17 mouse cellular contexts compared by ENCODE assay signal in genomic region chr1:179004133-179004866, GRCm38 (mm10).
A peak's percentile ranks its signal among the peaks of the same experiment; 100 is the strongest.
DNase-seq lines count a peak whose midpoint lies in the region; ATAC-seq and TF ChIP-seq lines count a peak whose summit lies in the region.
"Had no signal": no experiment of that assay in that cellular context is flagged by ENCODE, and none has a peak within 500 bp of the region (broad histone marks: within the 10 kb centered on the region; RNA-seq: fewer than 3 reads in every experiment).

No protein-coding gene starts in this region.

- no peak for TF ChIP-seq CTCF in layer of hippocampus, adult 2 months (conservative IDR thresholded peaks at IDR 0.05)

- DNase-seq in hindbrain, embryonic 11.5 days (ENCODE audit: low spot score), result no peak
- no peak for DNase-seq in hindbrain, embryonic 10.5 days (ENCODE audit: low spot score)
- peak; percentile 45 to 49 for DNase-seq in layer of hippocampus, adult 2 months (ENCODE audit: low spot score in 2 of 2)
- DNase-seq: adrenal gland, postnatal 14 days; cerebellum, postnatal 25 days; kidney, postnatal 14 days; right cerebral cortex, postnatal 25 days had no signal

- no peak for ATAC-seq in hindbrain, embryonic 11.5 days (ENCODE audit: low FRiP score)
- ATAC-seq in hindbrain, embryonic 12.5 days (ENCODE audit: low FRiP score), result peak; percentile 64; the same call in 1 of the 2 replicates
- peak; percentile 69 for ATAC-seq in midbrain, embryonic 16.5 days
- ATAC-seq in kidney, embryonic 16.5 days (ENCODE audit: low FRiP score, low TSS enrichment), result no peak
- ATAC-seq in intestine, embryonic 16.5 days, result no peak
- ATAC-seq: inflammation-experienced regulatory T-cells, adult 6 months had no signal

- H3K9me3 ChIP-seq in hindbrain, embryonic 11.5 days (ENCODE audit: control insufficient read depth, low read length), result no peaks in the 10 kb centered on the region
- H3K9me3 ChIP-seq in hindbrain, embryonic 10.5 days, result no peaks in the 10 kb centered on the region
- no peaks in the 10 kb centered on the region for H3K9me3 ChIP-seq in hindbrain, embryonic 12.5 days (replicated peaks)
- no peaks in the 10 kb centered on the region for H3K9me3 ChIP-seq in midbrain, embryonic 16.5 days (replicated peaks; ENCODE audit: control insufficient read depth, low read length, poor library complexity, severe bottlenecking)
- no peaks in the 10 kb centered on the region for H3K9me3 ChIP-seq in kidney, embryonic 16.5 days (ENCODE audit: low read length)
- H3K9me3 ChIP-seq in intestine, embryonic 16.5 days (ENCODE audit: control insufficient read depth, low read length), result no peaks in the 10 kb centered on the region
- H3K9me3 ChIP-seq: liver, embryonic 15.5 days; stomach, embryonic 15.5 days had no signal

- no peaks in the 10 kb centered on the region for H3K4me1 ChIP-seq in hindbrain, embryonic 11.5 days (replicated peaks; ENCODE audit: control insufficient read depth, insufficient read depth, low read length)
- H3K4me1 ChIP-seq in hindbrain, embryonic 10.5 days (replicated peaks), result peaks cover 12% of the 10 kb centered on the region
- peaks cover 13% of the 10 kb centered on the region for H3K4me1 ChIP-seq in hindbrain, embryonic 12.5 days
- H3K4me1 ChIP-seq in midbrain, embryonic 16.5 days (ENCODE audit: control insufficient read depth, insufficient read depth, low read length), result peaks cover 5% of the 10 kb centered on the region
- peaks cover 8% of the 10 kb centered on the region; the same call in 1 of the 2 replicates for H3K4me1 ChIP-seq in kidney, embryonic 16.5 days (ENCODE audit: insufficient read depth, low read length)
- no peaks in the 10 kb centered on the region for H3K4me1 ChIP-seq in intestine, embryonic 16.5 days (ENCODE audit: control insufficient read depth, insufficient read depth, low read length)
- H3K4me1 ChIP-seq: liver, embryonic 15.5 days; stomach, embryonic 15.5 days had no signal

- no peak overlapping the region for H3K9ac ChIP-seq in hindbrain, embryonic 11.5 days (ENCODE audit: low read depth, low read length)
- H3K9ac ChIP-seq in hindbrain, embryonic 12.5 days, result no peak overlapping the region
- H3K9ac ChIP-seq in midbrain, embryonic 16.5 days (ENCODE audit: low read depth, low read length), result no peak overlapping the region
- no peak overlapping the region for H3K9ac ChIP-seq in kidney, embryonic 16.5 days (replicated peaks; ENCODE audit: low read length)
- no peak overlapping the region for H3K9ac ChIP-seq in intestine, embryonic 16.5 days (ENCODE audit: low read depth, low read length)
- H3K9ac ChIP-seq: liver, embryonic 15.5 days; stomach, embryonic 15.5 days had no signal

- H3K4me2 ChIP-seq in hindbrain, embryonic 11.5 days (replicated peaks; ENCODE audit: low read depth, low read length), result no peak overlapping the region
- no peak overlapping the region for H3K4me2 ChIP-seq in hindbrain, embryonic 12.5 days (replicated peaks)
- no peak overlapping the region for H3K4me2 ChIP-seq in midbrain, embryonic 16.5 days (ENCODE audit: low read length)
- no peak overlapping the region for H3K4me2 ChIP-seq in kidney, embryonic 16.5 days (replicated peaks; ENCODE audit: low read depth, low read length)
- no peak overlapping the region for H3K4me2 ChIP-seq in intestine, embryonic 16.5 days (ENCODE audit: low read depth, low read length)
- H3K4me2 ChIP-seq: heart, embryonic 11.5 days; liver, embryonic 15.5 days; stomach, embryonic 15.5 days had no signal

- no peak overlapping the region for H3K4me3 ChIP-seq in hindbrain, embryonic 11.5 days (ENCODE audit: low read depth, low read length)
- H3K4me3 ChIP-seq in hindbrain, embryonic 10.5 days, result no peak overlapping the region
- H3K4me3 ChIP-seq in hindbrain, embryonic 12.5 days, result no peak overlapping the region
- H3K4me3 ChIP-seq in layer of hippocampus, adult 2 months, result no peak overlapping the region
- no peak overlapping the region for H3K4me3 ChIP-seq in midbrain, embryonic 16.5 days (ENCODE audit: low read depth, low read length)
- no peak overlapping the region for H3K4me3 ChIP-seq in kidney, embryonic 16.5 days (ENCODE audit: low read length)
- H3K4me3 ChIP-seq in intestine, embryonic 16.5 days (ENCODE audit: low read length), result no peak overlapping the region
- H3K4me3 ChIP-seq: liver, embryonic 15.5 days; stomach, embryonic 15.5 days had no signal

- H3K27me3 ChIP-seq in hindbrain, embryonic 11.5 days (ENCODE audit: control insufficient read depth, insufficient read depth, low read length), result no peaks in the 10 kb centered on the region
- no peaks in the 10 kb centered on the region for H3K27me3 ChIP-seq in hindbrain, embryonic 10.5 days (ENCODE audit: insufficient read depth, poor library complexity, severe bottlenecking)
- no peaks in the 10 kb centered on the region for H3K27me3 ChIP-seq in hindbrain, embryonic 12.5 days
- H3K27me3 ChIP-seq in midbrain, embryonic 16.5 days (ENCODE audit: control insufficient read depth, insufficient read depth, low read depth, low read length), result no peaks in the 10 kb centered on the region
- no peaks in the 10 kb centered on the region for H3K27me3 ChIP-seq in kidney, embryonic 16.5 days (ENCODE audit: insufficient read depth, low read length)
- H3K27me3 ChIP-seq in intestine, embryonic 16.5 days (replicated peaks; ENCODE audit: control insufficient read depth, insufficient read depth, low read length), result no peaks in the 10 kb centered on the region
- H3K27me3 ChIP-seq: CH12.LX; liver, embryonic 15.5 days; stomach, embryonic 15.5 days had no signal

- H3K36me3 ChIP-seq in hindbrain, embryonic 11.5 days (ENCODE audit: control insufficient read depth, insufficient read depth, low read length), result no peaks in the 10 kb centered on the region
- H3K36me3 ChIP-seq in hindbrain, embryonic 10.5 days, result no peaks in the 10 kb centered on the region
- H3K36me3 ChIP-seq in hindbrain, embryonic 12.5 days, result no peaks in the 10 kb centered on the region
- H3K36me3 ChIP-seq in midbrain, embryonic 16.5 days (ENCODE audit: control insufficient read depth, insufficient read depth, low read length), result no peaks in the 10 kb centered on the region
- no peaks in the 10 kb centered on the region for H3K36me3 ChIP-seq in kidney, embryonic 16.5 days (ENCODE audit: insufficient read depth, low read length)
- H3K36me3 ChIP-seq in intestine, embryonic 16.5 days (ENCODE audit: control insufficient read depth, insufficient read depth, low read length), result no peaks in the 10 kb centered on the region
- H3K36me3 ChIP-seq: liver, embryonic 15.5 days; stomach, embryonic 15.5 days had no signal

- 79% methylated on average over 7 of the region's 7 CpGs for WGBS in hindbrain, embryonic 11.5 days
- 81% methylated on average over 7 of the region's 7 CpGs for WGBS in hindbrain, embryonic 10.5 days
- 69% methylated on average over 7 of the region's 7 CpGs for WGBS in hindbrain, embryonic 12.5 days
- WGBS in midbrain, embryonic 16.5 days, result 41% methylated on average over 7 of the region's 7 CpGs
- 60% methylated on average over 7 of the region's 7 CpGs for WGBS in kidney, embryonic 16.5 days
- 71% methylated on average over 7 of the region's 7 CpGs for WGBS in intestine, embryonic 16.5 days

- H3K27ac ChIP-seq in hindbrain, embryonic 11.5 days (ENCODE audit: low read depth, low read length), result 0 out of 2 replicates have a peak overlapping the region, but pooled peaks have one; percentile 3
- no peak overlapping the region for H3K27ac ChIP-seq in hindbrain, embryonic 10.5 days
- peak overlapping the region; percentile 65; the same call in 1 of the 2 replicates for H3K27ac ChIP-seq in hindbrain, embryonic 12.5 days
- peak overlapping the region; percentile 73 for H3K27ac ChIP-seq in layer of hippocampus, adult 2 months
- peak overlapping the region; percentile 35 for H3K27ac ChIP-seq in midbrain, embryonic 16.5 days (ENCODE audit: low read length)
- H3K27ac ChIP-seq in kidney, embryonic 16.5 days (ENCODE audit: low read length), result no peak overlapping the region
- H3K27ac ChIP-seq in intestine, embryonic 16.5 days (ENCODE audit: low read length), result no peak overlapping the region
- H3K27ac ChIP-seq: liver, embryonic 15.5 days; macrophage; stomach, embryonic 15.5 days had no signal

Comparison
In these comparisons a context has a peak if more than half of its experiments do, and no peak if none do; other contexts are left out.
1. ATAC-seq: peak in hindbrain, embryonic 12.5 days (single experiment) and midbrain, embryonic 16.5 days (single experiment); none in hindbrain, embryonic 11.5 days (single experiment), kidney, embryonic 16.5 days (single experiment) and intestine, embryonic 16.5 days (single experiment).
2. H3K27ac ChIP-seq: peak in hindbrain, embryonic 11.5 days (single experiment), hindbrain, embryonic 12.5 days (single experiment), layer of hippocampus, adult 2 months (single experiment) and midbrain, embryonic 16.5 days (single experiment); none in hindbrain, embryonic 10.5 days (single experiment), kidney, embryonic 16.5 days (single experiment) and intestine, embryonic 16.5 days (single experiment).
3. DNase-seq: peak in layer of hippocampus, adult 2 months (2 of 2); none in hindbrain, embryonic 11.5 days (single experiment) and hindbrain, embryonic 10.5 days (single experiment).